Mouse (Mus musculus) embryonic stem cell, embryonic (primary cell): ENCODE data around the gene Col4a3bp.

Experiments used
- CTCF ChIA-PET, 4 experiments: fragments of 300-600 bp in 2 of 4; fragments of 350-600 bp in 2 of 4; sonication (Branson Sonifier 250); formaldehyde crosslinking; loops; one replicate each; lab custom pipeline; 2022; ENCODE audit warnings: inconsistent platforms in 2 of 4; lab: Charles Lee
- POLR2A ChIA-PET, 4 experiments: fragments of 300-600 bp in 2 of 4; fragments of 350-600 bp in 2 of 4; sonication (Branson Sonifier 250); formaldehyde crosslinking; loops; one replicate each; lab custom pipeline; 2022; ENCODE audit warnings: antibody characterized with exemption in 4 of 4, inconsistent platforms in 1 of 4; lab: Charles Lee

The Col4a3bp gene

GRCm38 (mm10) chr13:96542081-96542889 is at the start of gene Col4a3bp, which contains the start of gene Polk:
Gene Col4a3bp, plus strand, starts transcription at chr13:96542618.
Gene Polk, minus strand, starts transcription at chr13:96542579.
- CTCF ChIA-PET, result interaction anchor here in 1 of 4 experiments (0.5 kb wide), 1 partner anchor 1019 kb away, joined by 4 read pairs; no protein-coding TSS in a partner anchor
- POLR2A ChIA-PET, result interaction anchor here in 3 of 4 experiments (0.6 to 2.3 kb wide), 40 partner anchors 8 to 595 kb away, joined by 3 to 22 read pairs (median 4); partner anchors contain the start of genes Gfm2 (in 1 of the 3) and Nsa2 (in 1 of the 3)

GRCm38 (mm10) chr13:96496630-96497029 is 45.8 kb upstream of the Col4a3bp start:
- POLR2A ChIA-PET, result no interaction called here

GRCm38 (mm10) chr13:96499891-96500290 is 42.5 kb upstream of the Col4a3bp start:
- CTCF ChIA-PET, result no interaction called here
- POLR2A ChIA-PET, result no interaction called here

More at GRCm38 (mm10) chr13:96496630-96497029, 45.8 kb upstream of the Col4a3bp start:
- CTCF ChIA-PET, result no interaction called here

- ChIA-PET CTCF (no interaction called here), POLR2A (no interaction called here)
These were observed 36.8 kb upstream of the Col4a3bp start for GRCm38 (mm10) chr13:96505661-96506060.

- CTCF ChIA-PET, result no interaction called here
- POLR2A ChIA-PET, result interaction anchor here in 1 of 4 experiments (0.6 kb wide), 1 partner anchor 41 kb away, joined by 6 read pairs; no protein-coding TSS in a partner anchor
These were observed 36.1 kb upstream of the Col4a3bp start for GRCm38 (mm10) chr13:96506313-96506712.

- CTCF ChIA-PET, result interaction anchor here in 1 of 4 experiments (0.6 to 1.2 kb wide), 2 partner anchors 9 to 506 kb away, joined by 3 to 4 read pairs; no protein-coding TSS in a partner anchor
- POLR2A ChIA-PET, result interaction anchor here in 1 of 4 experiments (1.4 kb wide), 1 partner anchor 18 kb away, joined by 3 read pairs; no protein-coding TSS in a partner anchor
These were observed 34.9 kb upstream of the Col4a3bp start for GRCm38 (mm10) chr13:96507541-96507940.

- ChIA-PET POLR2A (interaction anchor here in 1 of 4 experiments (1.2 to 1.5 kb wide), 2 partner anchors 11 to 32 kb away, joined by 3 to 4 read pairs; partner anchors contain the start of genes Col4a3bp and Polk), CTCF (no interaction called here)
These were observed 31.8 kb upstream of the Col4a3bp start for GRCm38 (mm10) chr13:96510635-96511034.

- ChIA-PET POLR2A (interaction anchor here in 2 of 4 experiments (0.8 to 1.0 kb wide), 2 partner anchors 16 to 21 kb away, joined by 3 to 4 read pairs; no protein-coding TSS in a partner anchor), CTCF (no interaction called here)
These were observed 31.2 kb upstream of the Col4a3bp start for GRCm38 (mm10) chr13:96511262-96511661.

GRCm38 (mm10) chr13:96511893-96512292 is 30.5 kb upstream of the Col4a3bp start:
- ChIA-PET POLR2A (interaction anchor here in 2 of 4 experiments (0.8 to 1.0 kb wide), 2 partner anchors 15 to 20 kb away, joined by 3 to 4 read pairs; no protein-coding TSS in a partner anchor), CTCF (interaction anchor here in 1 of 4 experiments (0.6 kb wide), 1 partner anchor 21 kb away, joined by 3 read pairs; no protein-coding TSS in a partner anchor)

GRCm38 (mm10) chr13:96514154-96514942 is 28.1 kb upstream of the Col4a3bp start:
- ChIA-PET CTCF (interaction anchor here in 1 of 4 experiments (0.6 kb wide), 1 partner anchor 23 kb away, joined by 5 read pairs; no protein-coding TSS in a partner anchor), POLR2A (no interaction called here)

GRCm38 (mm10) chr13:96516249-96516648 is 26.2 kb upstream of the Col4a3bp start:
- ChIA-PET CTCF (interaction anchor here in 1 of 4 experiments (1.2 kb wide), 1 partner anchor 13 kb away, joined by 3 read pairs; no protein-coding TSS in a partner anchor), POLR2A (interaction anchor here in 2 of 4 experiments (1.1 to 1.7 kb wide), 5 partner anchors 12 to 39 kb away, joined by 3 to 6 read pairs (median 4); partner anchors contain the start of genes Col4a3bp (in 1 of the 2) and Polk (in 1 of the 2))

- POLR2A ChIA-PET, result interaction anchor here in 2 of 4 experiments (0.6 to 1.7 kb wide), 7 partner anchors 9 to 38 kb away, joined by 3 to 6 read pairs (median 4); partner anchors contain the start of genes Col4a3bp (in 1 of the 2) and Polk (in 1 of the 2)
- CTCF ChIA-PET, result interaction anchor here in 2 of 4 experiments (0.5 to 1.2 kb wide), 3 partner anchors 14 to 420 kb away, joined by 3 to 4 read pairs (median 3); no protein-coding TSS in a partner anchor
These were observed 25.1 kb upstream of the Col4a3bp start for GRCm38 (mm10) chr13:96517335-96517734.

GRCm38 (mm10) chr13:96521294-96521693 is 21.1 kb upstream of the Col4a3bp start:
- ChIA-PET POLR2A (interaction anchor here in 2 of 4 experiments (0.6 to 1.0 kb wide), 4 partner anchors 11 to 1303 kb away, joined by 3 read pairs; no protein-coding TSS in a partner anchor), CTCF (no interaction called here)

- POLR2A ChIA-PET, result interaction anchor here in 2 of 4 experiments (1.0 to 2.1 kb wide), 5 partner anchors 9 to 36 kb away, joined by 3 to 13 read pairs (median 4); partner anchors contain the start of genes Col4a3bp (in 2 of the 2) and Polk (in 2 of the 2)
- CTCF ChIA-PET, result no interaction called here
These were observed 15.4 kb upstream of the Col4a3bp start for GRCm38 (mm10) chr13:96527022-96527421.

GRCm38 (mm10) chr13:96527856-96528255 is 14.6 kb upstream of the Col4a3bp start:
- CTCF ChIA-PET, result no interaction called here

GRCm38 (mm10) chr13:96528776-96529175 is 13.6 kb upstream of the Col4a3bp start:
- ChIA-PET CTCF (no interaction called here), POLR2A (interaction anchor here in 2 of 4 experiments (1.0 to 2.9 kb wide), 4 partner anchors 10 to 14 kb away, joined by 3 to 13 read pairs (median 8); partner anchors contain the start of genes Col4a3bp (in 2 of the 2) and Polk (in 2 of the 2))

More at GRCm38 (mm10) chr13:96527856-96528255, 14.6 kb upstream of the Col4a3bp start:
- POLR2A ChIA-PET, result interaction anchor here in 3 of 4 experiments (1.0 to 2.9 kb wide), 7 partner anchors 10 to 37 kb away, joined by 3 to 13 read pairs (median 4); partner anchors contain the start of genes Col4a3bp (in 3 of the 3) and Polk (in 3 of the 3)

GRCm38 (mm10) chr13:96529542-96529941 is 12.9 kb upstream of the Col4a3bp start:
- POLR2A ChIA-PET, result interaction anchor here in 2 of 4 experiments (1.2 to 2.9 kb wide), 3 partner anchors 13 kb away, joined by 3 to 11 read pairs (median 6); partner anchors contain the start of genes Col4a3bp (in 2 of the 2) and Polk (in 2 of the 2)
- CTCF ChIA-PET, result no interaction called here
